Mouse (Mus musculus): ENCODE results near the gene Prmt8. TPM values are rescaled to one million over a fixed set of nuclear protein-coding genes. Genes with fewer than 3 reads are reported as not detected.

The Prmt8 gene
- polyA plus RNA-seq, 1 experiment, result 2.1 TPM

- TF ChIP-seq CTCF (IDR thresholded peaks at IDR 0.05; ENCODE audit: insufficient read depth, low read length), result no peak
- no peak for TF ChIP-seq POLR2A (IDR thresholded peaks at IDR 0.05; ENCODE audit: borderline replicate concordance, extremely low read depth, low read depth, low read length)
- Histone ChIP-seq H3K4me3 (replicated peaks; ENCODE audit: extremely low read depth, low read depth, low read length) (no peak overlapping the region), H3K4me1 (ENCODE audit: control insufficient read depth, insufficient read depth, low read length) (peaks cover 2% of the 10 kb centered on the region; the same call in 1 of the 2 replicates)
- WGBS, result 61% methylated on average over 4 of the region's 4 CpGs
- DNase-seq, result no peak
These were observed 113.3 kb downstream of the Prmt8 start for GRCm38 (mm10) chr6:127655988-127656387.

GRCm38 (mm10) chr6:127641077-127641801 is 128.0 kb downstream of the Prmt8 start:
- Histone ChIP-seq H3K4me3 (replicated peaks; ENCODE audit: extremely low read depth, low read depth, low read length) (no peak overlapping the region), H3K4me1 (ENCODE audit: control insufficient read depth, insufficient read depth, low read length) (no peaks in the 10 kb centered on the region)
- no peak for DNase-seq
- TF ChIP-seq POLR2A (IDR thresholded peaks at IDR 0.05; ENCODE audit: borderline replicate concordance, extremely low read depth, low read depth, low read length) (no peak), CTCF (IDR thresholded peaks at IDR 0.05; ENCODE audit: insufficient read depth, low read length) (no peak)
- WGBS, result 48% methylated on average over 8 of the region's 8 CpGs

Other genes starting within 250 kb of the Prmt8 start
- gene Cracr2a, start 208.1 kb downstream of the Prmt8 start, polyA plus RNA-seq (2012; rRNA removed), result 10.2 and 12.7 TPM in 2 replicates
- gene Tspan11, start 118.1 kb upstream of the Prmt8 start, polyA plus RNA-seq (2012; rRNA removed), result 47.4 and 85.7 TPM in 2 replicates

Data from lung, adult 2 months (tissue).